Mouse (Mus musculus) lung, postnatal 0 days (tissue): Measurements from ENCODE around the gene Clhc1.

ENCODE experiments used
- CTCF ChIP-seq: IDR thresholded peaks from 2 replicates; pipeline ENCODE4 v1.5.1; 2016; ENCODE audit warnings: antibody characterized with exemption, mild to moderate bottlenecking
- EP300 ChIP-seq: IDR thresholded peaks from 2 replicates; pipeline ENCODE4 v1.6.1; 2016; ENCODE audit warnings: antibody characterized with exemption, mild to moderate bottlenecking, control low read depth

GRCm38 (mm10) chr11:29546762-29547161 is 988 bp upstream of the Clhc1 start:
- TF ChIP-seq CTCF (no peak), EP300 (no peak)
